Mouse (Mus musculus) spleen, postnatal 14 days (tissue): ENCODE measurements at regions not wholly inside any gene's neighbourhood (a gene's known extent, or its start where the extent isn't known, plus 50 kb on each side); places are given as distances from the start of the nearest gene placed in this dataset.

Experiments
- DNase-seq, 2 experiments: peaks; one replicate each; pipeline ENCODE4 v3.0.0; 2021 to 2022; ENCODE audit warnings: low spot score in 2 of 2

DNA sequence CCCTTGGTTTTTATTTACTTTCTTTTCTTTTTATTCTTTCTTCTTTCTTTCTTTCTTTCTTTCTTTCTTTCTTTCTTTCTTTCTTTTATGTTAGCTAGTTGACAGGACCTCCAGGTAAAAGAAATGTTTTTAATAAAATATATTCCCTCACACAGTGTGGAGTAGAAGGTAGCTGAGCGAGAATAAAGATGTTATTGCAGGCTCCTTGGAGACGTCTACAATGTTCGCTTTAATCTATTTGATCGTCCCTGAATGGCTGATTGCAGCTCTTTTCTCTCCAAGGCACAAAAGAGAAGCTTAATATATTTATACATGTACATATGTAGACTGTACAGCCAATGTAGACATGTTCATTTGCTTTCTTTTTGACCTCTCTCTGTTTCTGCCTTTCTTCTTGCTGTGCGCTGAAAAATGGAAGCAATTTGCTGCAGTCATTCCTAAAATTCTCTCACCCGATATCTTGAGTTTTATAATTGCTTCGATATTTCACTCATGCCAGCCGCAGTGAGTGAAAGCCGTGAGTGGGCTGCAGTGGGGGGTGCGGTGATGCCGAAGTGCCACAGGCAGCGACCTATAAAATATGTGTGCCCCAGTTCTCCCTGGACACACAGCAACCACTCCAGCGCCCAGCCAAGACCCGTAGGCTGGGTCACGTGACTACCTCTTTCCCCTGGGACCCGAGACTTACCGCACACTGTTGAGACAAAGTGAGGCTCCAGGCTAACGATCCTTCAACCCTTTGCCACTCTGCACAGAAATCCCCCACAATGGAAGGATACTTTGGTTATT lies 237.9 kb upstream of the Arglu1 start:
- DNase-seq = no peak

DNA sequence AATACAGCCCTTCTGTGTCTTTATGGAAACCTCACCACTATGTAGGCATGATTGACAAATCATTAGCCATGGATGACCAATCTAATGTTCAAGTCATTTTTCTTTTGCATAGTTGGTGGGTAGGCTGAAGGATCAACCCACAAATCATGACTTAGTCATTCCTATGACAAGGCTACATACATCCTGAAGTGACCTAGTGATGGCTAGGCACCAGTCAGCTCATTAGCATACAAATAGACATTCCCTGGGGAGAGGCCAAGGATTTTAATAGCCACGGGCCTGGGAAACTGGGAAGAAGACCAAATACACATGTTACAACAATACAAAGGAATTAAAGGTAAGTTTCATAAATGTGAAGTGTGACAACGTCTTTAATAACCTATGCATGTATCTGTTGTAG lies 231.1 kb upstream of the Arglu1 start:
- DNase-seq = no peak

DNA sequence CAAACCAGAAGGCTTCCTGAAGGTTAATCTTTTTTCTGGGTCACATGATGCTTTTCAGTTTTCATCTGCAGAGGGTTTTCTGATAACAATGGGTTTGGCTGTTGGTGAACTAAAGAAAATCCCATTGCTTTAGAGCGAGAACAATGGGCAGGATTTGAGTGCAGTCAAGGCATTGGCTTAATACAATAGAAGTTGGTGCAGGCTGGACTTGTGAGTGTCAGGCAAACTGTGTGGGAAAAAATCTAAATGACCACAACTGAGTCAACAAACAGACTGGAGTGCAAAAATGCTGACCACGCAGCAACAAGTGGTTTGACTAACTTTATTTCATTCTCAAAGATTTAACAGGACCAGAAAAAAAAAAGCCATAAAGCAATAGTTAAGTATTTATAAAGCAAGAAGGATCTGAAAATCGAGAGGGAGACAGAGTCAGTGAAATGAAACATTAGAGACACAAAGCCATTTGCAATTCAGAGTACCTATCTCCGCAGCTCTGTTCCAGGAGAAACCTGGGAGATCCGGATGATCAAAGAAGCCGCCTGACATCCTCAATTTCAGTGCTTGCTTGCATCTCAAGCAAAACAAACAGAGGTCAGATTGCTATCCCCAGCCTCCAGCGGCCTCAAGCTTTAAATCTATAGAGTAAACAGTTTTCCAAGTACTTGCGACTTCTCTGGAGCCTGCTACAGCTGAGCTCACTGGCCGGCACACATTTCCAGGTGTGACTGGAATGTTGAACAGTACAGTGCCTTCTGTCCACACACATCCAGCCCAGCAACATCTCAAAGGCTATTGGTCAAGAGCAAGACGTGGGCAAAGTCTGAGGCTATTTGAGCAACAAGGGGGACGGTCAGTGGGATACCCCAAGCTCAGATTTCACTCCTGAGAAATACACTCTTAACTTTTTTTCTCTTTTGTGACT lies 229.5 kb upstream of the Arglu1 start:
- DNase-seq = no peak

DNA sequence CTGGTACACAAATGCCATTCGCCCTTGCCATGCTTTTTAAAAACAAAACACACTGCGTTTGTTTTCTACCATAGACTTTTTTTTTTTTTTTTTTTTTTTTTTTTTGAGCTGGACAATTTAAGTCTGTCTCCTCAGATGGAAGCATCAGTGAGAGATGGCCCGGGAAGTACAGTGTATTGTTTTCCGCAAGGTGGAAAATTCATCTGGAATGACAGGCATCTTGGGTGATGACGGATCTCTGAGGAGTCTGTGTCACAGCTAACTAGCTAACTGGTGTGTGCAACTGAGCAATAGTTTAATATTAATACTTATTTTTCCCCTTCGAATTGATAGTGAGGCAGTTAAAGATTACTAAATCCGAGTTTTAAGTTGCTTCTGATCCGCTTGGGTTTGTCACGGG lies 228.7 kb upstream of the Arglu1 start:
- DNase-seq = no peak

DNA sequence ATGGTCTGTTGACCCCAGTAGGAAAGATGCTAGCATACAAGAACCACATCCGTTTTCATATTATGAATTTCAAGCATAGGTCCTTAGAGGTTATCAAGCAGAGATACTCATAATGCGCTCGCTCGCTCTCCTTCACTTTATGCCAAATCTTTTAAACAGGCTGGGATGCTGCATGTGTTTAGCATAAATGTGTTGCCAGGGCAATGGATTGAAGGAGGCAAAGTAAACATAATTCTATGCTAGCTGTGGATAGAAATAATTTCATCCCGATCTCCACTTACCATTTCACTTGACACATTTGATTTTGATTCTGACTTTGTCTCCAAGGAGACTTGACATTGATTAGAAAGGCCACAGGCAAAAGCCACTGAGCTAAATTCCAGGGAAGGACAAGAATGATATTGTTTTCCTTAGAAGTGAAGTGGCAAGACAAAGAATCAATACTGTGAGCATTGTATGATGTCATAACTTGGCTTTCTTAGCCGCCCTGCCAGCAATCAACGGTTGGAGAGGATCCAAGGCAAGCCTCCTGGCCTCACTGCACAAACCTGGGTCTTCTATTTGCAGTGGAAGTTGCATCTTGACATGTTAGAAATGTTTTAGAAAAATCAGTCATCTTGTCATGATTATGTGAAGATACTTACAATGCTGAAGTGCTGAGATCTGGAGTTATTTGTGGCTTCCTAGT lies 217.3 kb upstream of the Arglu1 start:
- no peak for DNase-seq

DNA sequence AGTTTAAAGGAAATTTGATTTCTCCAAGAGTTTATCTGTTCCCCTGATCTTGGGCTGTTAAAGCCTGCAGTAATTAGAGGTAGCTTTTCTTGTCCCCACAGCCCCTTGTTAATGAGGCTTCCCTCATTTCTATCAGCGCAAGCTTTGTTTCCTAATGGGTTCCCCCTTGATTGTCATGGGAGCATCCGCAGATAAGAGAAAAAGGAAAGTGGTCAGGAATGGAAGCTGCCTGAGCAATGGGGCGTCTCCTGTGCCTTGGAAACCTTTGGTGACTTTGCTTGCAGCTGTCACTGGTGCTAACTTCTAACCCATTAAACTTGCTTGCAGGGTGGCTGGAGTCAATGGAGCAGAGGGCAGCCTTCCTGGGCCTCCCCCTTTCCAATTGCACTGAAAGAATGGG lies 202.7 kb upstream of the Arglu1 start:
- DNase-seq = no peak

DNA sequence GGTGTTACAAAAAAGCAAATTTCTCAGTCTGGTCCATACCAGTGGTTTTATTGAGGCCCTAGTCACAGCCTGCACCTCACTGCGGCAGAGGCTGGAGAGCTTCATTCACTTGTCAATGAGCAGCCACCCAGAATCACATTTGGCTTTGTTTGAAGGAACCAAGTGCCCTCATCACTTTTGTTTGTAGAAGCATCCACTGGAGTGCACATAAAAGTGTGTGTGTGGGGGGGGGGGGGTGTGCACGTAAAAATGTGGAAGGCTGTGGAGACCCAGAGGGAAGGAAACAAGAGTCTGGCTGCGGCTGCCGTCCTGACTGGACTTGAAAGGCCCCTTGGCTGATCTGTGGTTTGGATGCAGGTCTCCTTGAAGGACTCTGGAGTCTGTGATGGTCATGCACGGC lies 187.0 kb upstream of the Arglu1 start:
- no peak for DNase-seq

DNA sequence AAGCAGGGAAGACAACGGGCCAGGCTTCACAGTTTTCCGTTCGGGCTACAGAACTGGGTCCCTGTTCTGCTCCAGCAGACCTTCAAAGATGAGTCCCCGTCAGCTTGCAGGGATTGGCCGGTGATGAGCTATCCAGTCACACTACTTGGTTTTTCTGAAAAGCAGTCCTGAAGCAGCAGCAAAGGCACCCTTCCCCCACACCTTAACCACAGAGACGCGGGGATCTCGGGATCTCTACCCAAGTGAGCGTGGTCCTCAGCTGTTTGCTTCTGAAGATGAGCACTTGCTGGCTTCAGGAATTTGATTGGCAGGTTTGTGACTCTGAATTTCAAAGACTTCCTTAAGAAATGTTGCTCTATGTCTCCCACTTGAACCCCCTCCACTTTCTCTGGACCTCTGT lies 186.6 kb upstream of the Arglu1 start:
- no peak for DNase-seq

DNA sequence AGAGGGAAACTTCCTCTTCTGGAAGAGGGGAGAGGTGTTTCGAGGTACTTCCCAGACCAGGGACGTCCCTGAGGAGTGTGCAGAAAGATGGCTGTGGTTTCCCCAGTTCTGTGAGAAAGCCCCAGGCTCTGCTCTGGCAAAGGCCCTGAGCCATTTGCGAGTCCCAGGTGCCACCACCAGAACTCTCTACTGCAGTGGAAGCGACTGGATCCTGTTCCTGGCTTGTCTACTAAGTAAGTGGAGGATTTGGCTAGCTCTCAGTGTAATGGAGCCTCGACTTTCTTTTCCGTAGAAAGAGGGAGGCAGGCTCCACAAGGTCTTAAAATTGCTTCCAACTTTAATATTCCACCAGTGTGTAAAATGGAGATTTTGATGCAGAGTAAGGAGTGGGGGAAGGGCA lies 186.1 kb upstream of the Arglu1 start:
- no peak for DNase-seq

DNA sequence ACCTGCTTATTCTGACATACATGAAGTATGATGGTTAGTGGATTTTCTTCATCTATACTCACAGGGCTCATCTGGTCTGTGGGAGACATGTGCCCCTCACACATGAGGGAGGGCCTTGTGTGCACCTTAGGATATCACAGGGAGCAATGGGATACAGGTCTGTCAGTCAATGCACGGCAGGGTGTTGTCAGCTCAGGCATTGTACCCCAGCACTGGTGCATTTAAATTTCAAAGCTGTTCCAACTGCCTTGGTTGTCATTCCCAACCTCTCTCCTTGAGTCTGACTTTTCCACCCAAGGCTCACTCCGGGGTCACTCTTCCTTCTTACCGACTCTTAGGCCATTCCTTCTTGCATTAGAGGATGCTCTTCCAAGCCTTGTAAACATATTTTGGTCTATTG lies 181.6 kb upstream of the Arglu1 start:
- DNase-seq = no peak

DNA sequence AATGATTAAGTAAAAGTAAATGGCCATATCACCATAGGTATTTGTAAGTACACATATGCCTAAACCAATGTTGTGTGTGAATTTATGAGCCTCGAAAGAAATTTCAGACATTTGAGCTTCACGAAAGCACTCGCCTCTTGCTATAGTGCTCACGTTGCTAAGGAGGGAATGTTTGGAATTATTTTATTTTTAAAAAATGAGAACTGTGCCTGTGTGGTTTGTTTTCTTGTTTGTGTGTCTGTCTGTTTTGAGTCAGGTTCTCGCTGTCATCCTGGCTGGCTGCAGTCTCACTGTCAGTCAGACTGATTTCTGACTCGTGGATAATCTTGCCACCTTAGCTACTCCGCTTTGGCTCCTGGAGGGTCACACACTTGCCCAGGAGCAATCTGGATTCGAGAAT lies 180.7 kb upstream of the Arglu1 start:
- DNase-seq = no peak

DNA sequence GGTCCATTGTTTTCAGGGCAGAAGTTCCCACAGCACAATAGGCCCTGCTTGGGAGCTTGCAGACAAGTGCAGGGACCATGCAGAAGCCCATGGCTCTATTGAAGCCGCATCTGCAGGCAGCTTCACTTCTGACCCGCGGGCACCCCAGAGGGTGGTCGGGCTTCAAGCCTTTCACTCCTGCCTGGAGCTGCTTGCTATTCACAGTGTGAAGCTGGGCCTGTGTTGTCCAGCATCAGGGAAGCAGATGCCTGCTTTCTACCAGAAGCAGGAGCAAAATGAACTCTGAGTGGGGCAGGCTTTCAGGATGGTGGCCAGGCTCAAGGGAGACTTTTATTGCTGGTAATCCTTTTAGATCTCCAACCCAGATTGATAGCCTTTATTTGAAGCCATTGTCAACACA lies 180.2 kb upstream of the Arglu1 start:
- no peak for DNase-seq

DNA sequence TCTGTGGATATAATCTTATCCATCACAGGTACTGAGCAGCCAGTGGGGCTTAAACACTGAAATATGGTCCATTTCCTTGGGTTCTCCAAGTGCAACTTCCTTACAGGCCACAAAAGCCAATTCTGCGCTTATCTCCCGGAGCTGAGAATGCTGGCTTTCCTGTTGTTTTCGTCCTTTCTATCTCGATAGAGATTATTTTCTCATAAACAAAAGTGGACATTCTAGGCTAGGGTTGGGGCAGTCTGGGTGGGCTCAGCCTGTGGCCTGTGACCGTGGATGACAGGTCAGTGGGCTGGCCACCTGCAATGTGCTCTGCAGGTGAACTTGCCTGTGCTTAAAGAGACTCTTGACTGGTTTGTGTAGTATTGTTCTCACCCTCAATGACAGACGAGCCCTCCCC lies 179.0 kb upstream of the Arglu1 start:
- DNase-seq = no peak

DNA sequence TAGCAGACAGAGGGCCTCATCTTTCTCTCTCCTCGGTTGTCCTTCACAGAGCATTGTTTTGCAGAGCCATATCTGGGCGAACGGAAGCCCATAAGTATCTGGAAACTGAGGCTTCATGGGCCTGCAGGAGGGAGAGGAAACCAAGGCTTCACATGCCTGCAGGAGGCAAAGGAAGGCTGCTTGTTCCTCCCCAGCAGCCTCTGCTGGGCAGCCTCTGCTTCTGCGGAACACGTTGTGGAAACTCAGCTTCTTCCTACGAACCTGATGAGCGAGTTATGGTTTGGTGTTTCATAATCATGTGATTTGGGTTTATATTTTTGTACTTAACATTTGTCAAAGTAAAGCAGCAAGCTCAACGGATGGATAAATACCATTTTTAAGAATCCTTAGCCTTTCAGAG lies 177.6 kb upstream of the Arglu1 start:
- no peak for DNase-seq

DNA sequence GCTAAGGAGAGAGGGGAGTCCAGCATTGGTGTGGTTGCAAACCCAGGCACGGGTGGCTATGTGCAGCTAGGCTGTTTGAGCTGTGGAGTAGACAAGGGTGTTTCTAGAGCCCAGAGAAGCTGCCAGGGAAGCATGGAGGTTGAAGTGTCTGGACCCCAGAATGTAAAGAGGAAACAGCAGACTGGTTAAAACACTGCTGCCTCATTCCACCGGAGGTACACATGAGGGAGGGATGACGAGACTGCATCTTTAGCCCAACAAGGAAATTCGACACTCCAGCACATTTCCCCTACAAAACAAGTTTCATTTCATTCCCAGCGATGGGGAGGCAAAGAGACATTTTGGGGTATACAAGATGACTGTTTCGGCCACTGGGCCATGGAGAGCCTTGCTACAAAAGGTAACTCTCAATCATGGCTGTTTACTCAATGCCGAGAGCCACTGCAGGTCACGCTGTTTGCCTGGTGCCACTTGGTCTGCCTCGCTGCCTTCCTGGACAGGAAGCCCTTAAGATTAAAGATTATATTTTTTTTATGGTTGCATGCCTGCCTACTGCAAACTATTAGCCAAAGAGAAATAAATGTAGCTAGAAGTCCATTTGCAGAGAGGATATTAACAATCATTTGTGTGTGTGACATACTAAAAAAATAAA lies 176.9 kb upstream of the Arglu1 start:
- no peak for DNase-seq

DNA sequence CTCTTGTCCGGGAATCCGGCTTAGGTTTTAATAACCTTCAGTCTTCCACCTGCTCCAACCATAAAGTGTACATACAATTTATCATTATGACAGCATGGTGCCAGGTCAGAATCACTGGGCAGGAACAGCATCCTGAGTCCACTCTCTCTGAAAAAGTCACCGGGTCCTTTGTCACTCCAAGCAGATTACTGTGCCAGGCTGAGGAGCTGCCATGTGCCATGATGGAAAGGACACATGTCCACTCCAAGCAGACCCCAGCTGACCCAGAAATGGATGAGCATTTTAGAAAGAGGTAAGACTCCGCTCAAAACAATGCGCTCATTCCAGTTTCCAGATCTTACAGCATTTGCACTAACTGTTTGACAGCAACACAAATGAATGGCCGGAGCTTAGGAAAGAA lies 172.4 kb upstream of the Arglu1 start:
- no peak for DNase-seq

DNA sequence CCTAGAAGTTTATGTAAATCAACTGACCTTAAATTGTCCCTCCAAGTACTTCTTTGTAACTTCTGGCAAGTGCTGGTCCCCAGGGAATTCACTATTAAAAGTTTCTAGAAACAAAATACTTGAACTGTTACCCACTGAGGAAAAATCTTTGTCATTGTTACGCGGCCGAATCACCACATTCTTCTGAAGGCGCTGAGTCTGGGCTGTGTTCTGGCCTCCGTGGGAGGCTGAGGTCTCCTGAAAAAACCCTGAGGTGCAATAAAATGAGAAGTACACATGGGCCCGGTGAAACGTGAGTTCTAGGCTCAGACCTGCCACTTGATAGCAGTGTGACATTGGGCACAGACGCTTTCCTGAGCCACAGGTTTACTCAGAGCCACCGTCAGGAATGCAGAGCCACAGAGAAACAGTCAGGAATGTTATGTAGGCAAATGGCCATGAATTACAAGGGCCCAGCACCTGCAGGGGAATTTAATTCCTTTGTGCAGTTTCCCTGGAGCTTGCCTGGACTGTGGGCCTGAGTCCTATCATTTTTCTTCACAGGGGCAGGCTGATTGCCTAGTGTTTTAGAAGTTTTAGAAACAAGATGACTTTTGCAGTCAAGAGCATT lies 171.1 kb upstream of the Arglu1 start:
- DNase-seq = no peak

DNA sequence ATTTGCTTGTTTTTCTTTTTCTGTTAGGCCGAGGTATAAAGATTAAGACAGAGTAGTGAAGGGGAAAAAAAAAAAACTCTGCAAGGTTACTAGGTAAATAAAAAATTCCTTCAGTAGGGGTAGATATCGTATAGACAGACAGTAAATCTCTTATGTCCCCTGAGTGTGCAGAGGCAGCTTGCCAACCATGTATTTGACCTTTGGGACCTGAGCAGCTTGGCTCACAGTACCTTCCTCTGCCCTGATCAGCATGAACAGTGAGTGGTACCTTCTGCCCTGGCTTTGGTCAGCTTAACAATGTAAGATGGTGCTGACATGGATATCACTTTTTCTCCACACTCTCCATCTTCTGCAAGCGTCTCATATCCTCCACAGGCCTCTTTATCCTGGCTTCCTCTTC lies 168.3 kb upstream of the Arglu1 start:
- DNase-seq = no peak

DNA sequence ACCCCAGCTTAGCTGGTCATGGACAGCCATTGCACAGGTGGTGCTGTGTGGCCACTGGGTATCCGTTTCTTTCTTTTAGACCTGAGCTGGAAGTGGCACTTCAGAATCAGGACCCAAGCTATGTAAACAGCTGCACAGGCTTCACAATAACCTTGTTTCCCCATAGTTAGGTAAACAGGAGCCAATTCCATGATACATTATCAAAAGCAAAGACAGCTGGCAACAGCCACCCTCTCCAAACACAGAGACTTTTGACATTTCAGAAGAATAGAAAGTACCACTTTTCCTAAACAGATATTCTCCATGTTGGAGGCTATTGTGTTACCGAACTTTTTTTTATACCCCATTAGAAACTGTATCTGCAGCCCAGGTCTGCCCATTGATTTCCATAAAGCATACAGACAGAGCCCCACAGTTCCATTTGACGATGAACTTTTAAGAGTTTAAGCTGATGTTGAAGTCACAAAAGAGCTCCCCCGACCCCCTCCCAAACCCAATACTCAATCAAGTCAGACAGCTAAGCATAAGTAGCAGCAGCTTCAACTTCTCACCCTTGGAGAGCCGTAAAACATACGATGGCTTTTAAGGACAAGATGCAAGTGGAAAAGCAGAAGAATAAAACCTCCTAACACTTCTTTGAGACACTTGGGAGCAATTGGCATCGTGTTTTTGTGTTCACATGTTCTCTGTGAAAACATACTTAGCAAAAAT lies 162.5 kb upstream of the Arglu1 start:
- no peak for DNase-seq

DNA sequence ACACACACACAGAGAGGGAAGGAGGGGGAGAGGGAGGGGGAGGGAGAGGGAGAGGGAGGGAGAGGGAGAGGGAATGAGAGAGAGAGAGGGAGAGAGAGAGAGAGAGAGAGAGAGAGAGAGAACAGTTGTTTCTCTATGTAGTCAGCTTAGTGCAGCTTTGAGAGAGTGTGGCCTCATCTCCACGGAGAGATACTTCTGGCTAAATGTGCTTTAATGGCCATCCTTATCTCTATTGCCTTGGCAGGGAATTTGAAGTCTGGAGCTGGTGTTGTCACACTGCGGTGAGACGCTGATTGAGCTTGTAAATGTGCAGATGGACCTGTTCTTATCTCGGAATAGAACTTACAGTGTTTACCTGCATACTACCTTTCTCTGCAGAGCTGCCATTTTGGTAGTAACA lies 160.9 kb upstream of the Arglu1 start:
- no peak for DNase-seq

DNA sequence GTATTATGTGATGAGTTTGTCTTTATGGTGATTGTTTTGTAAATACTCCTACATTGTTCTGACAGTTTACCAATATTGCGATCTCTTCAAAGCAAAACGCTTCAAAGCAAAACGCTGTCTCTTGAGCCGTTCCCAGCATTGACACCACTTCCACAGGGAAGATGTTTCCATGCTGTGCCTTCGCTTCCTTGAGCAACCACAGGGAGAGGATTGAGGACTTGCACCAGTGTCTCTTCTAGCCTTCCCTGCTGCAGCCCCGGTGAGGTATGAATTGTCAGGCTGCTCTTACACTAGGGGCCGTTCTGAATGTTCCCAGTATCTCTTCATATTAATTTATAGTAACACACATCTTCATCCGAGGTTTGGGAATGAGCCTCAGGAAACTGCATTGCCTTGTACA lies 160.4 kb upstream of the Arglu1 start:
- no peak for DNase-seq
